Mouse (Mus musculus) testis, adult 2 months (tissue): ENCODE results near the gene Cdc14a. TPM values are rescaled to one million over a fixed set of nuclear protein-coding genes. Genes with fewer than 3 reads are reported as not detected.
A peak's percentile ranks its signal among the peaks of the same experiment; 100 is the strongest.

ENCODE experiments used
- H3K27ac ChIP-seq: fragments of 200-500 bp; 2 replicates; pipeline ENCODE4 v1.5.1; 2012; ENCODE audit warnings: low read depth, low read length; ENCODE audit not compliant: control insufficient read depth, insufficient read depth
- H3K27me3 ChIP-seq: fragments of 200-500 bp; 2 replicates; pipeline ENCODE4 v1.6.1; 2012; ENCODE audit warnings: mild to moderate bottlenecking, low read length, moderate library complexity; ENCODE audit not compliant: control insufficient read depth, insufficient read depth
- H3K36me3 ChIP-seq: fragments of 200-500 bp; 2 replicates; pipeline ENCODE4 v1.6.1; 2012; ENCODE audit warnings: mild to moderate bottlenecking, low read length; ENCODE audit not compliant: control insufficient read depth, insufficient read depth
- H3K4me1 ChIP-seq: fragments of 200-500 bp; 2 replicates; pipeline ENCODE4 v1.6.1; 2012; ENCODE audit warnings: low read length; ENCODE audit not compliant: control insufficient read depth, insufficient read depth
- H3K4me3 ChIP-seq: fragments of 200-500 bp; 2 replicates; pipeline ENCODE4 v1.5.1; 2012; ENCODE audit warnings: low read depth, mild to moderate bottlenecking, low read length, moderate library complexity, mixed read lengths; ENCODE audit not compliant: control insufficient read depth
- CTCF ChIP-seq: fragments of 200-500 bp; IDR thresholded peaks from 2 replicates; pipeline ENCODE4 v1.5.1; 2012; ENCODE audit warnings: low read depth, mild to moderate bottlenecking, inconsistent platforms, low read length, moderate library complexity; ENCODE audit not compliant: control insufficient read depth, insufficient read depth, insufficient replicate concordance
- POLR2A ChIP-seq: fragments of 200-500 bp; IDR thresholded peaks from 2 replicates; pipeline ENCODE4 v1.6.1; 2012; ENCODE audit warnings: low read depth, mild to moderate bottlenecking, inconsistent platforms, low read length, moderate library complexity; ENCODE audit not compliant: control insufficient read depth
- polyA plus RNA-seq: library from polyadenylated mRNA; depleted of rRNA; stranded (reverse); fragments of >200 nt; gene quantifications from 2 replicates; pipeline ENCODE4 v1.2.3, GENCODE M21; 2012

Cdc14a gene
- polyA plus RNA-seq, 1 experiment: 64.6 TPM

- TF ChIP-seq POLR2A: no peak
- H3K4me3 ChIP-seq: no peak overlapping the region
- no peaks in the 10 kb centered on the region for H3K4me1 ChIP-seq
- no peak overlapping the region for H3K27ac ChIP-seq
- no peaks in the 10 kb centered on the region for H3K36me3 ChIP-seq
- H3K27me3 ChIP-seq: no peaks in the 10 kb centered on the region
These were observed 13.8 kb downstream of the Cdc14a start for GRCm38 (mm10) chr3:116410051-116410450.

GRCm38 (mm10) chr3:116409486-116409885 lies 14.3 kb downstream of the Cdc14a start:
- Histone ChIP-seq H3K27me3 (no peaks in the 10 kb centered on the region), H3K4me3 (no peak overlapping the region), H3K4me1 (no peaks in the 10 kb centered on the region), H3K27ac (no peak overlapping the region), H3K36me3 (no peaks in the 10 kb centered on the region)
- TF ChIP-seq CTCF: no peak
- no peak for TF ChIP-seq POLR2A

- H3K4me1 ChIP-seq: no peaks in the 10 kb centered on the region
- no peak overlapping the region for H3K4me3 ChIP-seq
- no peaks in the 10 kb centered on the region for H3K36me3 ChIP-seq
- no peak overlapping the region for H3K27ac ChIP-seq
- no peaks in the 10 kb centered on the region for H3K27me3 ChIP-seq
- TF ChIP-seq POLR2A (no peak), CTCF (no peak)
These were observed 15.0 kb downstream of the Cdc14a start for GRCm38 (mm10) chr3:116408856-116409255.

- no peak overlapping the region for H3K4me3 ChIP-seq
- TF ChIP-seq CTCF: no peak
- no peak for TF ChIP-seq POLR2A
- no peaks in the 10 kb centered on the region for H3K36me3 ChIP-seq
- H3K27ac ChIP-seq: no peak overlapping the region
- H3K4me1 ChIP-seq: peaks cover under 1% of the 10 kb centered on the region
- no peaks in the 10 kb centered on the region for H3K27me3 ChIP-seq
These were observed 18.3 kb downstream of the Cdc14a start for GRCm38 (mm10) chr3:116405516-116405915.

GRCm38 (mm10) chr3:116401436-116401835 lies 22.4 kb downstream of the Cdc14a start:
- H3K36me3 ChIP-seq: no peaks in the 10 kb centered on the region
- H3K4me3 ChIP-seq: no peak overlapping the region
- H3K27me3 ChIP-seq: no peaks in the 10 kb centered on the region
- TF ChIP-seq CTCF (no peak), POLR2A (no peak)
- H3K27ac ChIP-seq: no peak overlapping the region
- H3K4me1 ChIP-seq: peaks cover 8% of the 10 kb centered on the region

- H3K27ac ChIP-seq: no peak overlapping the region
- H3K36me3 ChIP-seq: no peaks in the 10 kb centered on the region
- no peaks in the 10 kb centered on the region for H3K27me3 ChIP-seq
- peaks cover 8% of the 10 kb centered on the region for H3K4me1 ChIP-seq
- no peak for TF ChIP-seq POLR2A
- no peak for TF ChIP-seq CTCF
- H3K4me3 ChIP-seq: peak overlapping the region; percentile 77
These were observed 24.3 kb downstream of the Cdc14a start for GRCm38 (mm10) chr3:116399349-116400090.

GRCm38 (mm10) chr3:116398543-116398942 lies 25.3 kb downstream of the Cdc14a start:
- no peak overlapping the region for H3K27ac ChIP-seq
- TF ChIP-seq CTCF: no peak
- TF ChIP-seq POLR2A: no peak
- H3K36me3 ChIP-seq: no peaks in the 10 kb centered on the region
- H3K4me1 ChIP-seq: peaks cover 8% of the 10 kb centered on the region
- no peaks in the 10 kb centered on the region for H3K27me3 ChIP-seq
- H3K4me3 ChIP-seq: peak overlapping the region; percentile 32; the same call in 1 of the 2 replicates

GRCm38 (mm10) chr3:116397976-116398375 lies 25.9 kb downstream of the Cdc14a start:
- no peaks in the 10 kb centered on the region for H3K27me3 ChIP-seq
- peaks cover 8% of the 10 kb centered on the region for H3K4me1 ChIP-seq
- no peaks in the 10 kb centered on the region for H3K36me3 ChIP-seq
- H3K27ac ChIP-seq: no peak overlapping the region
- TF ChIP-seq POLR2A (no peak), CTCF (no peak)
- no peak overlapping the region for H3K4me3 ChIP-seq
